Mouse (Mus musculus): ENCODE data around the gene Msh5.

Gene Msh5

GRCm38 (mm10) chr17:35070556-35071229, 24.1 kb upstream of the Msh5 start:
- DNase-seq (ENCODE audit: low spot score in 2 of 2) = no peak

- peak in 1 of 2 experiments; percentile 42 for DNase-seq (ENCODE audit: low spot score in 2 of 2)
Observed at GRCm38 (mm10) chr17:35068213-35068914, 21.8 kb upstream of the Msh5 start.

GRCm38 (mm10) chr17:35066084-35066483, 19.5 kb upstream of the Msh5 start, which contains the start of gene Mpig6b:
Gene Mpig6b, minus strand, starts transcription at chr17:35066184.
- DNase-seq (ENCODE audit: low spot score in 2 of 2) = no peak

- DNase-seq (ENCODE audit: low spot score in 2 of 2) = no peak
Observed at GRCm38 (mm10) chr17:35064951-35065947, 18.7 kb upstream of the Msh5 start, which contains the start of gene Ly6g6c. Gene Ly6g6c, plus strand, starts transcription at chr17:35065388.

GRCm38 (mm10) chr17:35064378-35064877, 17.9 kb upstream of the Msh5 start:
- no peak for DNase-seq (ENCODE audit: low spot score in 2 of 2)

GRCm38 (mm10) chr17:35063466-35063865, 16.9 kb upstream of the Msh5 start:
- no peak for DNase-seq (ENCODE audit: low spot score in 2 of 2)

GRCm38 (mm10) chr17:35061299-35061698, 14.8 kb upstream of the Msh5 start:
- DNase-seq (ENCODE audit: low spot score in 2 of 2) = no peak

GRCm38 (mm10) chr17:35060737-35061297, 14.3 kb upstream of the Msh5 start:
- DNase-seq (ENCODE audit: low spot score in 2 of 2) = no peak

GRCm38 (mm10) chr17:35060071-35060470, 13.5 kb upstream of the Msh5 start:
- DNase-seq (ENCODE audit: low spot score in 2 of 2) = no peak

GRCm38 (mm10) chr17:35058911-35059892, 12.7 kb upstream of the Msh5 start, which contains the start of gene Ddah2:
Gene Ddah2, plus strand, starts transcription at chr17:35059035.
- peak; percentile 46 to 66 for DNase-seq (ENCODE audit: low spot score in 2 of 2)

GRCm38 (mm10) chr17:35058316-35058715, 11.8 kb upstream of the Msh5 start:
- no peak for DNase-seq (ENCODE audit: low spot score in 2 of 2)

- no peak for DNase-seq (ENCODE audit: low spot score in 2 of 2)
Observed at GRCm38 (mm10) chr17:35057090-35057489, 10.5 kb upstream of the Msh5 start.

- no peak for DNase-seq (ENCODE audit: low spot score in 2 of 2)
Observed at GRCm38 (mm10) chr17:35055691-35056495, 9.3 kb upstream of the Msh5 start.

GRCm38 (mm10) chr17:35052271-35052798, 5.8 kb upstream of the Msh5 start:
- DNase-seq (ENCODE audit: low spot score in 2 of 2) = no peak

- DNase-seq (ENCODE audit: low spot score in 2 of 2) = no peak
Observed at GRCm38 (mm10) chr17:35051156-35052086, 4.9 kb upstream of the Msh5 start.

GRCm38 (mm10) chr17:35050126-35050750, 3.7 kb upstream of the Msh5 start:
- DNase-seq (ENCODE audit: low spot score in 2 of 2) = no peak

GRCm38 (mm10) chr17:35049561-35050016, 3.0 kb upstream of the Msh5 start, which contains the start of gene Clic1:
Gene Clic1, plus strand, starts transcription at chr17:35049966.
- DNase-seq (ENCODE audit: low spot score in 2 of 2) = no peak
